Mouse (Mus musculus) limb, embryonic 15.5 days (tissue): ENCODE results near the gene Spats2. TPM values are rescaled to one million over a fixed set of nuclear protein-coding genes. Genes with fewer than 3 reads are reported as not detected.
"Not testable (repeated sequence)": the region's sequence is repeated elsewhere in the genome, so short reads cannot be mapped to it uniquely, and the experiment has no call there.

Experiments used
- ATAC-seq: fragments of 200-750 bp; cut with Nextera tagmentation; 2 replicates; pipeline ENCODE4 v1.8.0; 2017; ENCODE audit warnings: low read depth, moderate TSS enrichment; ENCODE audit not compliant: insufficient number of reproducible peaks, low FRiP score, low TSS enrichment
- H3K27ac ChIP-seq: fragments of 300-500 bp; sonication (generic); 2 replicates; pipeline ENCODE4 v1.5.1; 2015; ENCODE audit warnings: moderate library complexity, mild to moderate bottlenecking, inconsistent platforms
- H3K27me3 ChIP-seq: fragments of 300-500 bp; sonication (generic); 2 replicates; pipeline ENCODE4 v1.6.1; 2015; ENCODE audit warnings: inconsistent platforms
- H3K36me3 ChIP-seq: fragments of 300-500 bp; sonication (generic); 2 replicates; pipeline ENCODE4 v1.6.1; 2015; ENCODE audit warnings: inconsistent platforms
- H3K4me1 ChIP-seq: fragments of 300-500 bp; sonication (generic); 2 replicates; pipeline ENCODE4 v1.6.1; 2015; ENCODE audit warnings: inconsistent platforms
- H3K4me2 ChIP-seq: fragments of 300-500 bp; sonication (generic); 2 replicates; pipeline ENCODE4 v1.6.1; 2015; ENCODE audit warnings: mild to moderate bottlenecking, inconsistent platforms
- H3K4me3 ChIP-seq: fragments of 300-500 bp; sonication (generic); 2 replicates; pipeline ENCODE4 v1.5.1; 2015; ENCODE audit warnings: mild to moderate bottlenecking, inconsistent platforms
- H3K9ac ChIP-seq: fragments of 300-500 bp; sonication (generic); 2 replicates; pipeline ENCODE4 v1.6.1; 2015; ENCODE audit warnings: inconsistent platforms
- H3K9me3 ChIP-seq: fragments of 300-500 bp; sonication (generic); 2 replicates; pipeline ENCODE4 v1.6.1; 2016; ENCODE audit warnings: inconsistent platforms
- WGBS: fragments of 180-500 bp; shearing (Covaris S2); methylation state at CpG from one replicate; pipeline ENCODE4 v1.1.7; 2015; 5-methylcytosine and 5-hydroxymethylcytosine counted together
- polyA plus RNA-seq: library from polyadenylated mRNA; unstranded; fragments of >200 nt; fragmentation: Nextera tagmentation; extraction: Ambion mirVana; gene quantifications from 2 replicates; pipeline ENCODE4 v1.2.1, GENCODE M21; 2015

Gene Spats2
- polyA plus RNA-seq, 1 experiment from 2014 or later: 33.1 TPM

GRCm38 (mm10) chr15:99154515-99154914 lies 28.8 kb downstream of the Spats2 start:
- not testable (repeated sequence) for H3K4me3 ChIP-seq, H3K9ac ChIP-seq, H3K9me3 ChIP-seq, H3K27me3 ChIP-seq, ATAC-seq, H3K4me2 ChIP-seq, H3K27ac ChIP-seq, H3K4me1 ChIP-seq
- peaks cover 24% of the 10 kb centered on the region for H3K36me3 ChIP-seq
- 87% methylated on average over 10 of the region's 10 CpGs for WGBS

GRCm38 (mm10) chr15:99163512-99164365 lies 38.0 kb downstream of the Spats2 start:
- Histone ChIP-seq H3K9ac (no peak overlapping the region), H3K36me3 (peaks cover 15% of the 10 kb centered on the region), H3K27ac (no peak overlapping the region), H3K4me1 (no peaks in the 10 kb centered on the region), H3K4me2 (no peak overlapping the region), H3K4me3 (no peak overlapping the region), H3K27me3 (no peaks in the 10 kb centered on the region), H3K9me3 (no peaks in the 10 kb centered on the region)
- 78% methylated on average over 12 of the region's 12 CpGs for WGBS
- ATAC-seq: no peak

GRCm38 (mm10) chr15:99172131-99172530 lies 46.4 kb downstream of the Spats2 start:
- Histone ChIP-seq H3K4me3 (no peak overlapping the region), H3K36me3 (peaks cover 52% of the 10 kb centered on the region), H3K27ac (no peak overlapping the region), H3K4me2 (no peak overlapping the region), H3K27me3 (no peaks in the 10 kb centered on the region), H3K9ac (no peak overlapping the region), H3K4me1 (no peaks in the 10 kb centered on the region), H3K9me3 (no peaks in the 10 kb centered on the region)
- no peak for ATAC-seq
- 93% methylated on average over 6 of the region's 6 CpGs for WGBS

- no peaks in the 10 kb centered on the region for H3K27me3 ChIP-seq
- H3K4me3 ChIP-seq: no peak overlapping the region
- no peak for ATAC-seq
- no peaks in the 10 kb centered on the region for H3K4me1 ChIP-seq
- no peak overlapping the region for H3K27ac ChIP-seq
- 94% methylated on average over 1 of the region's 2 CpGs for WGBS
- H3K9me3 ChIP-seq: no peaks in the 10 kb centered on the region
- H3K36me3 ChIP-seq: peaks cover 66% of the 10 kb centered on the region
- H3K4me2 ChIP-seq: no peak overlapping the region
- no peak overlapping the region for H3K9ac ChIP-seq
Observed at GRCm38 (mm10) chr15:99179639-99180038, 53.9 kb downstream of the Spats2 start.

GRCm38 (mm10) chr15:99184217-99184914 lies 58.6 kb downstream of the Spats2 start:
- H3K9me3 ChIP-seq: no peaks in the 10 kb centered on the region
- WGBS: 86% methylated on average over 9 of the region's 9 CpGs
- no peak overlapping the region for H3K4me3 ChIP-seq
- H3K36me3 ChIP-seq: peaks cover 82% of the 10 kb centered on the region
- H3K9ac ChIP-seq: no peak overlapping the region
- H3K27me3 ChIP-seq: no peaks in the 10 kb centered on the region
- no peak overlapping the region for H3K4me2 ChIP-seq
- H3K4me1 ChIP-seq: no peaks in the 10 kb centered on the region
- H3K27ac ChIP-seq: no peak overlapping the region
- ATAC-seq: no peak

- H3K9ac ChIP-seq: no peak overlapping the region
- WGBS: 88% methylated on average over 10 of the region's 10 CpGs
Observed at GRCm38 (mm10) chr15:99194358-99194757, 68.6 kb downstream of the Spats2 start.

GRCm38 (mm10) chr15:99195043-99195442 lies 69.3 kb downstream of the Spats2 start:
- Histone ChIP-seq H3K9me3 (no peaks in the 10 kb centered on the region), H3K4me1 (no peaks in the 10 kb centered on the region), H3K27ac (no peak overlapping the region), H3K36me3 (peaks cover 38% of the 10 kb centered on the region), H3K4me3 (no peak overlapping the region), H3K4me2 (no peak overlapping the region), H3K27me3 (no peaks in the 10 kb centered on the region), H3K9ac (no peak overlapping the region)
- no peak for ATAC-seq
- 58% methylated on average over 6 of the region's 6 CpGs for WGBS

More at GRCm38 (mm10) chr15:99194358-99194757, 68.6 kb downstream of the Spats2 start:
- Histone ChIP-seq H3K4me3 (no peak overlapping the region), H3K9me3 (no peaks in the 10 kb centered on the region), H3K4me1 (no peaks in the 10 kb centered on the region), H3K4me2 (no peak overlapping the region), H3K27me3 (no peaks in the 10 kb centered on the region), H3K36me3 (peaks cover 33% of the 10 kb centered on the region), H3K27ac (no peak overlapping the region)
- no peak for ATAC-seq

GRCm38 (mm10) chr15:99198761-99199160 lies 73.0 kb downstream of the Spats2 start:
- ATAC-seq: no peak
- Histone ChIP-seq H3K4me2 (no peak overlapping the region), H3K36me3 (peaks cover 32% of the 10 kb centered on the region)

GRCm38 (mm10) chr15:99205959-99206358 lies 80.2 kb downstream of the Spats2 start:
- peaks cover 49% of the 10 kb centered on the region for H3K36me3 ChIP-seq
- WGBS: 70% methylated on average over 8 of the region's 8 CpGs
- ATAC-seq: no peak

More at GRCm38 (mm10) chr15:99198761-99199160, 73.0 kb downstream of the Spats2 start:
- H3K27me3 ChIP-seq: no peaks in the 10 kb centered on the region
- H3K27ac ChIP-seq: no peak overlapping the region
- H3K4me3 ChIP-seq: no peak overlapping the region
- H3K9me3 ChIP-seq: no peaks in the 10 kb centered on the region
- H3K4me1 ChIP-seq: no peaks in the 10 kb centered on the region
- H3K9ac ChIP-seq: no peak overlapping the region

GRCm38 (mm10) chr15:99213183-99213582 lies 87.5 kb downstream of the Spats2 start:
- ATAC-seq: no peak
- 80% methylated on average over 10 of the region's 10 CpGs for WGBS
- no peak overlapping the region for H3K4me2 ChIP-seq
- H3K27ac ChIP-seq: no peak overlapping the region
- no peak overlapping the region for H3K4me3 ChIP-seq
- peaks cover 49% of the 10 kb centered on the region for H3K36me3 ChIP-seq
- H3K4me1 ChIP-seq: no peaks in the 10 kb centered on the region
- no peaks in the 10 kb centered on the region for H3K27me3 ChIP-seq
- H3K9me3 ChIP-seq: no peaks in the 10 kb centered on the region
- no peak overlapping the region for H3K9ac ChIP-seq

More at GRCm38 (mm10) chr15:99205959-99206358, 80.2 kb downstream of the Spats2 start:
- Histone ChIP-seq H3K27me3 (no peaks in the 10 kb centered on the region), H3K9me3 (no peaks in the 10 kb centered on the region), H3K4me2 (no peak overlapping the region), H3K9ac (no peak overlapping the region), H3K4me1 (0 out of 2 replicates have a peak, but pooled peaks cover 2% of the 10 kb centered on the region), H3K4me3 (no peak overlapping the region), H3K27ac (no peak overlapping the region)

GRCm38 (mm10) chr15:99214941-99215340 lies 89.2 kb downstream of the Spats2 start:
- H3K9ac ChIP-seq: no peak overlapping the region
- H3K4me3 ChIP-seq: no peak overlapping the region
- no peak overlapping the region for H3K27ac ChIP-seq
- peaks cover 4% of the 10 kb centered on the region for H3K27me3 ChIP-seq
- no peak for ATAC-seq
- H3K4me2 ChIP-seq: no peak overlapping the region
- H3K4me1 ChIP-seq: no peaks in the 10 kb centered on the region
- H3K9me3 ChIP-seq: no peaks in the 10 kb centered on the region
- peaks cover 39% of the 10 kb centered on the region for H3K36me3 ChIP-seq
- whole genome bisulfite sequencing: 85% methylated on average over 2 of the region's 2 CpGs
